Mouse (Mus musculus) limb, embryonic 11.5 days (tissue): ENCODE data around the gene Nrcam. TPM values are rescaled to one million over a fixed set of nuclear protein-coding genes. Genes with fewer than 3 reads are reported as not detected.

Source experiments
- polyA plus RNA-seq: library from polyadenylated mRNA; unstranded; fragments of >200 nt; fragmentation: Nextera tagmentation; extraction: Ambion mirVana; gene quantifications from 2 replicates; pipeline ENCODE4 v1.2.1, GENCODE M21; 2014

Nrcam gene
- polyA plus RNA-seq, 1 experiment from 2014 or later: 1.6 TPM

Other genes with a start within 250 kb of the Nrcam start
- gene Dnajb9, start 118.6 kb upstream of the Nrcam start, polyA plus RNA-seq: 19.6 and 20.3 TPM in 2 replicates
- 51.4 and 55.0 TPM in 2 replicates for gene Pnpla8, start 107.5 kb upstream of the Nrcam start, polyA plus RNA-seq